Mouse (Mus musculus): ENCODE measurements around the gene Tshb.

Tshb gene

DNA sequence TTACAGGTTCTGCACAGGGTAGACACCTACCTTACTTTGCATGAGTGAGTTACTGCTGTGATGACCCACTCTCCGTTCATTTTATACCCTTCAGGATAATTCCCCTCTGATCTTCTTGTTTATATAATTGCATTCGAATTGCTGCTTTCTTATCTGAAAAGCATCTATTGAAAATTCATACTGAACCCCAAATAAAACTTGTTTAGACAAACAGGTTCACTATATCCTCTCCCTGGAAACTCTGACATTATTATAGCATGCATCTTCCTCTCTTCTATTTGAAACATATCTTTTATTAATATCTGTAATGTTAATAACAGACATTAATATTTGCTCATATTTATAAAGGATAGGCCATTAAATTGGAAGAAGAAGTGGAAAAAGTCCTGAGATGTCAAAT is at the start of gene Tshb:
Gene Tshb, minus strand, starts transcription at position 101 of the 400 bp plus-strand sequence.
- DNase-seq: no peak

DNA sequence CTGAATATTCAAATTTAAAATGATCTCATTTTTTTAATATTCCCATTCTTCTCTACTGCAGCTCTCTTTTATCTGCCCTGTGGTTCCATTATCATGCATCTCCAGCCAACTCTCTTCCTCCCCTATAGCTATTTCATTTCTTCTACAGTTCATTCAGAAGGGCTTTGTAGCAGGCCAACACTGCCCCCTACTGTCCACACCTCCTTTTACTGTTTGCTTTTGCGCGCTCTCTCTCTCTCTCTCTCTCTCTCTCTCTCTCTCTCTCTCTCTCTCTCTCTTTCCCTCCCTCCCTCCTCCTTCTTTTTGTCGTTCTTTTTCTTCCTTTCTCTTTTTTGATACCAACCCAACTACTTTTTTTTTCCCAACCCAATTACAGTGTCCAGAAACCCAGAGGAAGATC is 21.4 kb upstream of the Tshb start:
- peak; percentile 78 to 81 for DNase-seq

DNA sequence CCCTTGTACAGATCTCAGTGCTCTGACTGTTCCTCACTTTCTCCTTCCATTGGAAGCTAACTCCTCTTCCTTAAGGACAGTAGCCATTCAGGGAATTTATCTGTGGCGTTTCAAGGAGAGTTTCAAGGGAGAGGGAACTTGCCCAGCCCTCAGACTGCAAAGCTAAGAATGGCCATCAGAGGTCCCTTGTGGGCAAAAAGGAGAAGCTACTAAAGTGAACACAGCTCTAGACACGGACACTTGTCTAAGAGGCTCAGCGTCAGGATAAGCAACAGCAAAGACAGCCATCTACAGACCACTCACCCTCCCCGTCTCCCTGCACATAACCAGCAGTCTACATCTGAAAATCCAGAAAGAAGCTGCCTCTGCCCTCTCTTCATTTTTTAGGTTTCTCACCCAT is 4.9 kb upstream of the Tshb start:
- DNase-seq: no peak

DNA sequence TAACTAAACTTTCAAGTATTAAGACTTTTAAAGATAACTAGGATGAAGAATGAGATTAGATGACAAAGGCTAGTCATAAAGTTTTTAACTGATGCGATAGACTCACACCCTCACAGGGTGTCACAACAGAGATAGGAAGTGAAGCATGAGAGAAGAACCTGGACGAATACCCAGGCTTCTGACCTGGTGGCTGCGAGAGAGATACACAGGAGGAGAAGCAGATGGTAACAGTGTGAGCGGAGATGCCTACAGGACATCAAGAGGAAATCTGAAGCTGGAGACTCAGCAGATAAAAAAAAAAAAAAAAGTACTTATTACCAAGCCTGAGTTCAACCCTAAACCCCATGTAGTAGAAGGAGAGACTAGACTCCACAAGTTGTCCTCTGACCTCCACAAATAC is 9.5 kb downstream of the Tshb start:
- peak; percentile 52 to 78 for DNase-seq

DNA sequence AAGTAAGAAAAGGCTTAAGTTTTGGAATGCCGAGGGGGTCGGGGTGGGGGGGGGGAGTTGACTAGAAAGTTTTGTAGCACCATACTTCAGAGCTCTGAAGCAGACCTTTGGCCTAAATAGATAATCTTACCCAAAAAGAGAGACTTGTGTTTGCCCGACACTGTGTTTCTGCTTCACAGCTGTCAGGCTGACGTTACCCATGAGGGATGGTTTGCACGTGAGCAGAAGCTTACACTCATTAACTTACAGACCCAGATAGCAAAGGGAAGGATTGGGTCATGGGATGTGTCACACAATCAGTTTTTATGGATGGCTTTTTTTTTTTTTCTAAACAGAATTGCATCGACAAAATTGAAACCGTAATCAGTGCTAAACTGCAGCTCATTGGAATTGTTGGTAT is 17.7 kb downstream of the Tshb start:
- DNase-seq: no peak

DNA sequence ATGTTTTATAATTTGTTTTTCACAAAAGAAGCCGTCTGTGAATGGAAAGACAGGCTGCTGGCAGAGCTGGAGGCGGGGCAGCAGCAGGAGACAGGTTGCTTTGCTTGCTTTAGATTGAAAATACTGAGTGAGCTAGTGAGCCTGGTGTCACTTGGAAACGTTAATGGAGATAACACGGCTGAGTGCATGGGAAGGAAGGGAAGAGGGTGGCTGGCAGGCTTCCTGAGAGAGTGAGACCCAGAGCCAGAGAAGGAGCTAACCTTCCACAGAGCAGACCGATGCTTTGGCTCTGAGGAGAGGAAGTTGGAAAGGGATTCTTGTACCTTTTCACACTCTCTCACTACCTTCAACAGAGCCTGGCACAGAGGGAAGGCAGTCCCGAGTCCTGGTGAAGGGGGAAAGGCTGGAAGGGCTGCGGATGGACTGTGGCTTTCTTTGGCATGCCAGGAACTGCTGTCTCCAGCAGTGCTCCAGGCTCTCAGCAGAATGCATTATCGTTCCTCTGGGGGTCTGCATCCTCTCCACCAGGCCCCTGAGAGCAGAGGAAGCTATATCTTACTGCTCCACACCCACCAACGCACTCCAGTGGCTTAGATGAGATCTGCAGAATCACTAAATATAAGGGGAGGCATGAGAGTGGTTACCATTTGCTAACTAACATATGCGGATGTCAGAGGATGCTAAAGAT is 18.7 kb downstream of the Tshb start:
- DNase-seq: peak; percentile 68 to 77

DNA sequence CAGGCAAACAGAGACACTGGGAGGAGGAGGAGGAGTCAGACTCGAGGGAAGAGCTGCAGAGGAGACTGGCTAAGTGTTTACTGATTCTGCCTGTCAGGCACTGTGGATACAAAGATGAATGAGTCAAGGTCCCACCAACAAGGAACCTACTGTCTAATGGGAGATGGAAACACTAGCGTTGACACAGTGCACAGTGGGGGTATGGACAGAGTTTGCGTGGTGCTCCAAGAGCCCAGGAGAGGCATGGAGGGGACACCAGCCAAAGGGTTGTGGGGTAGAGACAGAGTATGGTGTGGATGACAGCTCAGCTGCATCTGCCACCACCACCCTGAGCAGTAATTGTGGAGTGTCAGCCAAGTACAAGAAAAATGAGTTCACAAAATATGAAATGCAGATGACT is 20.1 kb downstream of the Tshb start:
- no peak for DNase-seq

DNA sequence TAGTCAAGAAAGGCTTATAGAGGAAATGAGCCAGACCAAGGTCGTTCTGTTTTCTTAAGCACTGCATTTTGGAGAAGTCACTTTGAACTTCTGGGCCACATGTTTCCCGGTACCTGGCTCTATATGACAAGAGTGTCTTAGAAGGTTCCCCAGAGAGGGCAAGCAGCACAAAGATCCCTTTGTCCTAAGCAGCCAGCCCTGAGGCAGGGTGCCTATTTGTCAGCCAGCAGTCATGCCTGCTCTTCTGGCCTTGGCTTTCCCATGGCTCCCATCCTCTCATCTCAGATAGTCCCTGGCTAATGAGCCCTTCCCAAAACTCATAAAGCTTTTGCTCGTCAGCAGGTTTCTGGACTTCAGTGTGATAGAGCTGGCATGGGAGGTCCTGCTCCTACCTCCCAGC is 22.3 kb downstream of the Tshb start:
- no peak for DNase-seq

DNA sequence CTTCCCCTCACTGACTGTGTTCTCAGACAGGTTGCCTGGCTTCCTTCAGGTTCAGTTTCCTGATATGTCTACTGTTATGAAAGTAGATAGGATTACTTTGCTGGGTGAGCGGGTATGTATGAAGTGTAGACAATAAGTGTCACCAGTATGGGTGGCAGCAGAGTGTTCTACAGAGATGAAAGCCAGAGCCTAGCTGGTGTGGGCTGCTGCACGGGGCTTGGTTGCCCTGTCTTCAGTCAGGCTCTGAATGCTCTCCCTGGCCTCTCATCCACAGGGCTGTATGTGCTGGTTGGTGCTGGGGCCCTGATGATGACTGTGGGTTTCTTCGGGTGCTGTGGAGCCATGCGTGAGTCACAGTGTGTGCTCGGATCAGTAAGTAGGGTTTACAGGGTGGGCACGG is 25.5 kb downstream of the Tshb start:
- DNase-seq: no peak

DNA sequence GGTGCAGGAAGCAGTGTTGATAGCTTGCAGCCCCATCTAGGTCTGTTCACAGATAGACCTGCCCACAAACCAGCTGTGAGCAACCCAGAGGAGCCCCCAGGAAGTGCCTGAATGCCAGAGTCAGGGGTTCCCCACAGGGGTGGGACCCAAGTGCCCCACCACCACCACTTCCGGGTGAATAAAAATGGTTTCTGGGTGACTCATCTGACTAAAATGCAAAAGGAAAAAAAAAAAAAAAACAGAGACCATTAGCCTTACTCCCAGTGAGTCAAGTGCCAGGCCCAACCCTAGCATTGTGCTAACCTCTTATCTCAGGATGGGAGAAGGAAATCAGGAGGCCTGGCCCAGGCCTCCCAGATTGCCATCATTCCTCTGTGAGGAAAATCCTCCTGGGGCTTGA is 26.7 kb downstream of the Tshb start:
- DNase-seq: no peak

DNA sequence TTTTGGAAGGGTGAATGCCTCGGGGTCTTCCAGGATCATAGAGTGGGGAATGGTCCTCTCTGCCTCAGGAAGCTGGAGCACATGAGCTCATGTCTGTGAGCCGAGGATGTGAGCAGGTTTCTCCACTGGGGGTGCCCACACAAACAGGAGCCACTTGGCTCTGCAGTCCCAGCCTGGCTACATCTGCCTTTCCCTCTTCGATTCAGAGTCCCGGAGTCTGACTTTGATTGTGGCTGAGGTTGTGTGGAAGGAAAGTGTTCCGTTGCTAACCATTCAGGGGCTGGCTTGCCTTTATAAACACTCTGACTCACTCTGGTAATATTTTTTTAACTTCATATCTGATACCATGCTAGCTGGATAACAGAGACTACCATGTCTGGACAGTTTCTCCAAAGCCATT is 30.1 kb downstream of the Tshb start:
- DNase-seq: no peak

DNA sequence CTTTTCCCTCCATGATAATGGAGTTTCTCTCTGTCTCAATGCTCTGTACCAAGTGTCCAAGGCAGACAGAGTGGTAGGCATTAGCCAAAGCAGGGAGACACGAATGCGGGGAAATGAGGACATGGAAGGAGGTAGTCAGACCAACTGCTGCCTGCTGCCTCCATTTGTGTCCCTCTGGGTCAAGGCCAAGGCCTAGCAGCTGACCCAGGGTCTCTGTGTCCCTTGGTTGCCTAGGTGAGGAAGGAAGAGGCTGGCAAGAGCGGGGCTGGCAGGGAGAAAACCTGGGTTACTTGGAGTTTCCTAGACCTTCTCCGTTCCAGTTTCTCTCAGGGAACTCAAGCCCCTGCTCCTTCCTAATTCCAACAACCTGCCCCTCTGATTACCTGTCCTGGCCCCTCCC is 30.5 kb downstream of the Tshb start:
- peak in 1 of 2 experiments; percentile 22 for DNase-seq

DNA sequence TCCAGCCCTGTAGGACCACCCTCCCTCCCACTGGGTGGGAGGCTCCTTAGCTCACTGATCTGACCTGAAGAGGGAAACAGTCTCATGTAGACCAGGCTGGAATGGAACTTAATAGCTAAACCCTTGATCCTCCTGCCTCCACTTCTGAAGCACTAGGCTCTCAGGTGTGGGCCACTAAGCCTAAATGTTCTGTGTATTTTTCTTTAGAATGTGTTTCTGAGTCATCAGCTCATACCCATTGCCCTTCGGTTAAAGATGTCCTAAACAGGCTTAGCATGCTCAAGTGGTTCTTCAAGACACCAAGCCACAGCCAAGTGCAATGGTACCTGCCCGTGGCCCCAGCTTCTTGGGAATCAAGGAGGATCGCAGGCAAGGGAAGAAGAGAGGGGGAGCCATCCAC is 31.0 kb downstream of the Tshb start:
- no peak for DNase-seq

DNA sequence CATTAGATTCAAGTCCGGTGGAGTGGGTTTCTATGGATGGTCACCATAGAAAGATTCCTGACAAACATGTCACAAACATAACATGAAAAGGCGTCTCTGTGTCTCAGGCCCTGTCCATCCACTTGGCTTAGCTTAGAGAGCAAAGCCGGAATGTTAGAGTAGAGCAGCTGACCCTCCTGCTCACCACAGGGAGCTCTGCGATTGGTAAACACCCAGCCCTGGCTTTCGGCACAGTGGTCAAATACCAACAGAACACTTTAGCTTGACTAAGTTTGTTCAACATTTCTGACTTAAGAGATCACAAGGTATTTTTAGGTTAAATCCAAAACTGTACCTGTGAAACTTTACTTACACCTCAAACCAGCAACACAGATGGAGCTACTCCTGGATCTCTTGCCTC is 31.4 kb downstream of the Tshb start:
- no peak for DNase-seq

DNA sequence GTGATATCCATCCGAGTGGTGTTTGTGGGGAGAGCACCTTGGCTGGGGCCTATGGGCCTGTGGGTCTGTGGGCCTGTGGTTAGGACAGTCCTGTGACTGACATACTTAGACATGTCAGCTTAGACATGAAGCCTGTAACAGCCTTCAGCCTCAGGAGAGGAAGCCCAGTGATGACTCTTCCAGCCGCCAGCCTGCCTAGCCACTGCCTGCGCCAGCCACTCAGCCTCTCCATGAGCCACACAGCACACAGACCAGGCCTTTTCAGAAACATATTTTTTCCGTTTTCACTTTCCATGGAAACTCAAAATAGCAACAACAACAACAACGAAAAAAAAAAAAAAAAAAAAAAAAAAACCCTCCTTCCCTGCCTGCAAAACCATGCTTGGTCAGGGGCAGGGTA is 33.8 kb downstream of the Tshb start:
- no peak for DNase-seq

DNA sequence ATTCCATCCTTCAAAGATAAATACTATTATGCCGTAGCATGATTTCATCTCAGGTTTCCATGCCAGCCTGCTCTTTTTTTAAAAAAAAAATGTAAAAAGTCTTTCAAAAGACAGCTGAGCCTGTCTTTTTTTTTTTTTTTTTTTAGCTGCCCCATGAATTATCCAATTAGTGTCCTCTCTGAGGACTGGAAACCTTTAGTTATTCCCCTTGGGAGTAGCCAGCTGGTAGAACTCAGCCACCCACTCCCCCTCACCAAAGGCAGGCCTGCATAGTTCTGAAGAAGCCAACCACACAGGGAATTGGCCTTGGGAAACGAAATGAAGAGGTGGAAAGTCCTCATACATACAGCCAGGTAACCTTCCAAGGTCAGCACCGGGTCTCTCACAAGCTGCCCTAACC is 34.5 kb downstream of the Tshb start:
- DNase-seq: no peak

DNA sequence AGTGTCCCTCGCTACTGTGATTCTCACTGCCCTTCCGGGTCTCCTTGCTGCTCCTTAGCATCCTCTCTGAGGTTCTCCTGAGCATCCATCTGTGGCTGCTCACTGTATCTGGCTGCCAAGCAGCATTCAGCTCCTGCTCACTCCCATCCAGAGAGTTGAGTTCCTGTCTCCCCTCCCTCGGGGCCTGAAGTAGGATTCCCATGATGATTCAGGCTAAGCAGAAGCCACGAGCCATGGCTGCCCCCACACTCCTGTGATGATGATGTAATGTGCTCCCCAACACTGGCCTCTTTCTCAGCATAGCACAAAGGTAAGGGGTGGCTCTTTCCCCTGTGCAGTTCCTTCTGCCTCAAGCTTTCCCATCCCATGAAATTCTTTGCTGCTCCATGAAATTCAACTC is 36.3 kb downstream of the Tshb start:
- DNase-seq: no peak

DNA sequence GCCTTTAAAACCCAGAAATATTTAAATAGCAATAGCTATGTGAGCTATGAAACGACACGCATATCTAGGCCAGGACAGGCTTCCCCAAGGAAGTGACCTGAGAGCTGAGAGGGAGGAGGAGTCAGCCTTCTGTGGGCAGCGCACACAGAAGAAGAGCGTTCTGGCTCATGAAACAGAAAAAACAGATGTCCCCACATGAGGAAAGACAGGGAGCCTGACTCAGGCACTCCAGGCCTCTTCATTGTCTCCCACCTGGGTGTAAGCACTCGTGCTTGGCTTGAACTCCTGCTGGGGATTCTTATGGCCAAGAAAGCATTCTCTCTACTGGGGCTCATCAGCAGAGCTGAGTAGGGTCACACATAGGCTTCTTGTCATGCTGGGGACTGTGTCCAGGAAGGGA is 37.9 kb downstream of the Tshb start:
- no peak for DNase-seq

DNA sequence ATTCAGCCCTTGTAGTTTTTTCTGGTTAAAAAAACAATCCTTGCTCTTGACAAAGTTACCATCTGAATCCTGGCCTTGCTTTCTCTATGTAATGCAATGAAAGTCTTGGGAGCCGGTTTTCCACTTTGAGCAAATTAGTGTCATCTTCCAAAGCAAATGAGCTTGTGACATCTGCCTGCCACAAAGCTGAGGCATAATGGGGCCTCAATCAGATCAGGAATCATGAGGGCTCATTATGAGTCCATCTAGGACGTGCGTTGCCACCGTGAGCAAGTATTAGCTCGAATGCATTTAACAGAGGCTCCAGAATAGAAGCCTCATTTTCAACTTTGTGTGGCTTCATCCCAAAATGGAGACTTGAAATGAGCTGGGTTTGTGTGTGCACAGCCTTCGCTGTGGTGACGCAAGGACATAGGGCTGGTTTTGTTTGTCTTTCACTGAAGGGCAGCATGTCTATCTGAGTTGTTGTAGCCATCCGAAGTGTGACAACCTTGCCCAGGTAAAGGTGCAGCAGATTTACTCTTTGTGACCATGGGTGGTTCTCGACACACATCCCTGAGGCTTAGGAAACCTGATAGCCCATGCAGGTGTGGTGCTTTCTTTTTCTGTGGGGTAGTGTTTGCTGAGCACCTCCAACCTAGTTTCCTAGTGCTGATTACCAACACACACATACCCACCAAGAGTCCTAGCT is 38.6 kb downstream of the Tshb start:
- no peak for DNase-seq

DNA sequence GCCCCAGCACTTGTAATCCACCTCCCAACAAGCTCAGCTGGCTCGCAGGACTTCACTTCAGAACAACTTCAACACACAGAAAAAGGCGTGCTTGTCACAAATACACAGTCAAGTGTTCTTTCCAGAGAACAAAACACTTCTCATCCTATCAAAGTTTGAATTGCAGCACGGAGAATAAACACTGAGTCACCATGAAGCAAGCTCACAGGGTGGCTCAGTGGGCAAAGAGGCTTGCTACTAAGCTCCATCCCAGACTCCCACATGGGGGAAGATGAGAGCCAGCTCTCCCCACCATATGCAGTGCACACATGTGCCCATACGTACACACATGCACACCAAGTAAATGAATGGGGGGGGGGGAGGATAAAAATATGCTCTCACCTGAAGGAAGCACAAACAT is 39.3 kb downstream of the Tshb start:
- DNase-seq: no peak

DNA sequence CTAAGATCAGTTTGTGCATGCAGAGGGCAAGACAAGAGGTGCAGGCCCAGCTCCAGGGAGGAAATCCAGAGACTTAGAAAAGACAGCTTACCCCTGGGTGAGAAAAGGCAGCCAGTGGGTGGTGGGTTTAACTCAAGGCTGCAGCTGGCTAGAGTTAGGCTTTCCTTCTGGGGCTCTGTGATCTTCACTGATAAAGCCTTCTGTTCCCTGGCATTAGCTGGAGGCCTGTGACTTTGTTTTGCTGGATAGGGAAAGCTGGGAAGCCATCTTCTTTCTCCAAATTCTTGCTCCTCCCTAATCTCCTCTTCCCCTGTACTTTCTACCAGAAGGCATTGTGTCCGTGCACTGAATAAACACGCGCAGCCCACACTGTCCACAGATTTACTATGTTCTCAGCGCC is 39.8 kb downstream of the Tshb start:
- DNase-seq: no peak

DNA sequence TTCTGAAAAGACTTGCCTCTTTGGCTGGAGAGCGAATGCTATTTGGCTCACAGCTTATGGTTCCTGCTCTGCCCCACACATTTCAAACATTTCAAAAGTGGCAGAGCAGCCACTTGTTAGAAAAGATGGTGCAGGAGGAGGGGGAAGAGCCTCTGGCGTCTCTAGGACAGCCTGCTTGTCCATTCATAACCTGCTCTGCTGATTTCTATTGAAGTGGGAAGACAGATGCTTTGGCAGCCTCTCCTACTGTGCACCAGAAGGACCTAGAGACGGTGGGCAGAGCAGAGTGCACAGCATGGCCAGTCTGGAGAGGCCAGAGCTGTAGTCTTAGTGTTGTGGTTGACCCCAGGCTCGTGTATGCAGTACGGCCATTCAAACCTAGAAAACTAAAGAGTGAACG is 43.6 kb downstream of the Tshb start:
- DNase-seq: no peak

DNA sequence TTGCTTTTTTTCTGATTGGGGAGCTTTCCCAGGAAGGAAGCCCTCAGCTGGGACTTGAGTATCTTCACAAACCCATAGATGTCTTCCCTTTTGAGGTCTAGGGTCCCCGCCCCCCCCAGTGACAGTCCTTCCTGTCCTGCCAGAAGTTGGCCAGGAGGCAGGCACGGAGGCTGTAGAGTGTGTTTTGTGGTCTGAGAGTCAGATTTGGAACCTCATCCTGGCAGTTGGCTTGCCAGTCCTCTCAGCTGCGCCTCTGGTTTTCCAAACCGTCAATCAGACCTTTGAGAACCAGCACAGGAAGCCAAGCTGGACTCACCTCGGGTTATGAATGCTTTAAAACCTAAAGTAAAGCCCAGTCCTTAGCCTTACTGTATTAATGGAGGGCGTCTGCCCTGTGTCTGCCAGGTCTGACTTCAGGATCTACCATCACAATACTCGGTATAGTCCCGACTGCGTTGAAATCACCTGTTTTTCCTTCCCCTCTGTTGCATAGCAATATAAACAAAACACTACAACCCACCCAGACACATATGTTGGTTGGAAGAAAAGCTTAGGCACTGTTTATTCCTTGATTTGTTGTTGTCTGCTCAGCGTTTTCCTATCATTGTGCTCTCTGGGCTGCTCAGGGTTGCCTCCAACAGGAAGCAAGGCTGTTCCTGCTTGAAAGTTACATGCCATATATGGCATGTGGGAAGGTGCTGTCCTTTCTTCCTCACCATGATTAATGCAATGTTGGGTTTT is 44.2 kb downstream of the Tshb start:
- no peak for DNase-seq

DNA sequence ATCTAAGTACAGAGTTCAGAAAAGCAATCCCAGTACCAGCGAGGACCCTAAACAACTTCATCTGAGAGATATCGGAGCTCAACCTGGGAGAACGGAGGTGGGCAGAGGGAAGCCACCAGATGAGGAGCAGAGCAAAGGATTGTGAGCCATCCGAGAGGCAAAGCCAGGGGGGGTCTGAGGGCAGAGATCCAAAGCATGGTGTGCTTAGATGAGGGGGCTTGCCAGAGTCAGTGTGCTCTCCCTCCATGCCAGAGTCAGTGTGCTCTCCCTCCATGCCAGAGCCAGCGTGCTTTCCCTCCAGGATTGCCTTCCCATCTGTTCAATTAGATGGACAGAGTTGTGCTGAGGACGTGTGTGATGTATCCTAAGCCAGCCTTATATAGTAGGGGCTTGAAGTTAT is 45.4 kb downstream of the Tshb start:
- no peak for DNase-seq
